Mouse (Mus musculus) kidney, postnatal 0 days (tissue): ENCODE data around the gene Ccs. TPM values are rescaled to one million over a fixed set of nuclear protein-coding genes. Genes with fewer than 3 reads are reported as not detected.

ENCODE experiments used
- ATAC-seq: fragments of 200-750 bp; cut with Nextera tagmentation; replicated peaks from 2 replicates; pipeline ENCODE4 v1.8.0; 2017; ENCODE audit warnings: low read depth, moderate number of reproducible peaks, moderate TSS enrichment, moderate library complexity; ENCODE audit not compliant: low FRiP score
- DNase-seq: peaks from one replicate; pipeline ENCODE4 v3.0.0-alpha.2; 2016; ENCODE audit warnings: low spot score
- H3K27ac ChIP-seq: fragments of 300-500 bp; sonication (generic); 2 replicates; pipeline ENCODE4 v1.5.1; 2014; ENCODE audit warnings: mild to moderate bottlenecking
- H3K27me3 ChIP-seq: fragments of 300-500 bp; sonication (generic); 2 replicates; pipeline ENCODE4 v1.6.1; 2014; ENCODE audit warnings: low read length, mixed read lengths; ENCODE audit not compliant: insufficient read depth
- H3K36me3 ChIP-seq: fragments of 300-500 bp; sonication (generic); 2 replicates; pipeline ENCODE4 v1.6.1; 2014; ENCODE audit warnings: low read length, mixed read lengths; ENCODE audit not compliant: insufficient read depth
- H3K4me1 ChIP-seq: fragments of 300-500 bp; sonication (generic); replicated peaks from 2 replicates; pipeline ENCODE4 v1.6.1; 2014; ENCODE audit warnings: antibody characterized with exemption, low read length, mixed read lengths; ENCODE audit not compliant: insufficient read depth
- H3K4me2 ChIP-seq: fragments of 300-500 bp; sonication (generic); 2 replicates; pipeline ENCODE4 v1.6.1; 2014; ENCODE audit warnings: mild to moderate bottlenecking, low read length, moderate library complexity, mixed read lengths
- H3K4me3 ChIP-seq: fragments of 300-500 bp; sonication (generic); replicated peaks from 2 replicates; pipeline ENCODE4 v1.5.1; 2014; ENCODE audit warnings: low read depth, low read length
- H3K9ac ChIP-seq: fragments of 300-500 bp; sonication (generic); 2 replicates; pipeline ENCODE4 v1.6.1; 2014; ENCODE audit warnings: low read depth, low read length
- H3K9me3 ChIP-seq: fragments of 300-500 bp; sonication (generic); replicated peaks from 2 replicates; pipeline ENCODE4 v1.6.1; 2016; ENCODE audit warnings: low read length, inconsistent platforms, mixed read lengths
- CTCF ChIP-seq: IDR thresholded peaks from 2 replicates; pipeline ENCODE4 v1.5.1; 2016; ENCODE audit warnings: antibody characterized with exemption, low read depth, mild to moderate bottlenecking, moderate library complexity
- WGBS: fragments of 180-500 bp; shearing (Covaris S2); extraction: QIAGEN DNeasy Blood & Tissue Kit; methylation state at CpG from one replicate; pipeline ENCODE4 v1.1.7; 2014; 5-methylcytosine and 5-hydroxymethylcytosine counted together
- polyA plus RNA-seq: library from polyadenylated mRNA; unstranded; fragments of >200 nt; fragmentation: Nextera tagmentation; extraction: Ambion mirVana; gene quantifications from 2 replicates; pipeline ENCODE4 v1.2.1, GENCODE M21; 2015

The Ccs gene
- polyA plus RNA-seq, 1 experiment from 2014 or later, result 72.9 TPM

DNA sequence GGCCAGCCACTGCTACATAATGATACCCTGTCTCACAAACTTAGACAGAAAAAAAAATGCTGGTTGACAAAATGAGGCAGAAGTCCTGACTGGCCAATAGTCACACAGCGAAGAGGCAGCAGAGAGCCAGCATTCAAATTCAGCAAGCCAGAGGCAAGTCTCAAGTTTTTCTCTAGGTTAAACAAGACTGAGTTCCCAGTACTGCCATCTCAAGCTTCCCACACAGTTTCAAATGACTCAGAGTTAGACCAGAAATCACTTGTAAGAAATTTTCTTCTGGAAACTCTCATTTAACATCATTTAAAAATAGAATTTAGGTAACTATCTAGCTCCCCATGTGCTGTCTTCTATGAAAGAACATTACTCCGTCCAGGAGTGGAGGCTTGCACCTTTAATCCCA, 41.3 kb downstream of the Ccs start:
- Histone ChIP-seq H3K9me3 (no peaks in the 10 kb centered on the region), H3K27me3 (no peaks in the 10 kb centered on the region), H3K4me2 (no peak overlapping the region), H3K27ac (no peak overlapping the region), H3K4me1 (0 out of 2 replicates have a peak, but pooled peaks cover 5% of the 10 kb centered on the region), H3K4me3 (no peak overlapping the region), H3K9ac (no peak overlapping the region), H3K36me3 (peaks cover 32% of the 10 kb centered on the region)
- no peak for TF ChIP-seq CTCF
- DNase-seq (no peak), ATAC-seq (no peak)
- WGBS, result 99% methylated on average over 2 of the region's 2 CpGs

DNA sequence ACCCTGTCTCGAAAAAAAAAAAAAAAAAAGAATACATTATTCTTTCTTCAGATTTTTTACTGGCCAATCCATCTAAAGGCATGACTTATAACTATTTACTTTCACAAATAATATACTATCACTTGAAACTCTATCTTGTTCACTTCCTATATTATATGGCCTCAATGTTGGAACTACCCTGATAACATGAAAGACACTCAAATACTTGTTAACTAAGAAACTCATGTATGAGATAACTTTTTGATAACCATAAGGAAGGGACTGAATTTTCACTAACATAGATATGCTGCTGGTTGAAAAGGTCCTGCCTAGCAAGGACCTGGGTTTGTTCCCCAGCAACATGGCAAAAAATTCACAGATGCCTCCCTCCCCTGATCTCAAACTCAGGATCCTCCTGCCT, 43.2 kb downstream of the Ccs start:
- Histone ChIP-seq H3K9ac (no peak overlapping the region), H3K4me3 (no peak overlapping the region), H3K27me3 (no peaks in the 10 kb centered on the region), H3K27ac (no peak overlapping the region), H3K36me3 (peaks cover 22% of the 10 kb centered on the region), H3K9me3 (no peaks in the 10 kb centered on the region), H3K4me1 (peaks cover 13% of the 10 kb centered on the region; the same call in 1 of the 2 replicates), H3K4me2 (no peak overlapping the region)
- no peak for TF ChIP-seq CTCF
- ATAC-seq (no peak), DNase-seq (no peak)
- WGBS, result 73% methylated on average over 1 of the region's 1 CpGs

DNA sequence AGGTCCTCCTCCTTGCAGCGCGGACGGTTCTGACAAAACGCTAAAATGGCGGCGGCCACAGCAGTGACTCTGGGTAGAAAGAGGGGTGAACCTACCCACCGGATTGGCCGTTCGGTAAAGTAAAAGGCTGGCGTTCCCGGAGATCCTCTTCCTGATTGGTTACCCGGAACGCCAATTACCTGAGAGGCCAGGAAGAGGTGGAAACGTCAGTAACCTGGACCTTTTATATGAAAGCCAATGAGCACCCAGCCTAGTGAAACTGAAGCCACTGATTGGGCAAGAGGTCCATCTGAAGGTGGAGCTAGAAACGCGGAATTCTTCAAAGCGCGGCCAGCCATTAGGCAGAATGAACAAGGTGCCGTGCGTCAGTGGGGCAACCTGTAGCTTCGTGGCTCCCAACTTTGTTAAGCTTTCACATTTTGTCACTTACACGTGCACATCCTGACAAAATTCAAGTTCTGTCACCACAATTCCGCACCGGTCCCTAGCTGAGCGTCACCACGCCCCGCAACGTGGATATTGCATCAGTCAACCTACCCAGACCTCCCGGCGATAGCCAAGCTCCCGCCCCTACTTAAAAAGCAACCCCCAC, 45.2 kb downstream of the Ccs start, which contains the start of gene Rbm4:
TSS of gene Rbm4 (minus strand) at position 71 of the 592 bp plus-strand sequence.
- WGBS, result under 1% methylated on average over 31 of the region's 31 CpGs
- peaks cover 10% of the 10 kb centered on the region; the same call in 1 of the 2 replicates for H3K36me3 ChIP-seq
- peak within 1 kb of the TSS; percentile 69 for H3K9ac ChIP-seq
- peak within 1 kb of the TSS; percentile 85 for H3K4me2 ChIP-seq
- H3K4me3 ChIP-seq, result peak within 1 kb of the TSS; percentile 69
- no peaks in the 10 kb centered on the region for H3K27me3 ChIP-seq
- TF ChIP-seq CTCF, result no peak
- H3K27ac ChIP-seq, result peak within 1 kb of the TSS; percentile 88
- ATAC-seq (peak; percentile 98), DNase-seq (peak; percentile 99)
- H3K4me1 ChIP-seq, result peaks cover 15% of the 10 kb centered on the region; the same call in 1 of the 2 replicates
- H3K9me3 ChIP-seq, result no peaks in the 10 kb centered on the region

DNA sequence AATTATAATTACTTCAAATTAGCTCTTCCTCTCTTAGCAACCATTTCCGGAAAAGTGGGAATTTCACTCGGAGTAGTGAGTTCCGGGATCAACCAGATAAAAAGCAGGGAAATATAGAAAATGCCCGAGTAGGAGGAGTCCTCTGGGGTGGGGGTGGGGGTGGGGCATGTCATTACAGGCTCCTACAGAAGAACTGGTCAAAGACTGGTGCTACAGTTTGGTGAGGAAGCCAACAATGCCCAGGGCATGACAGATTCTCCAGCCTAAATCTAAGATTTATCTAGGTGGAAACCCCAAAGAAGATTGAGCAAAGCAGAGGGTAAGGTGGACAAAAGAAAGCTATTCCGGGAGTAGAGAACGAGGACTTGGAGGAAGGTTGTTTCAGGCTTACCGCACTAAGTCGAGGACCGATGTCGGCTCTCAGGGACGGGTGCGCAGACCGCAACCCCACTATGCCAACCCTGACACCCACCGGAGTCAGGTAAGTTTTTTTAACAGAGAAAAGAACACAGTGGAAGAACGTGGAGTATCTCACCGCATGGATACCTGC, 45.8 kb downstream of the Ccs start:
- Histone ChIP-seq H3K27ac (peak overlapping the region; percentile 88), H3K9me3 (no peaks in the 10 kb centered on the region), H3K36me3 (peaks cover 9% of the 10 kb centered on the region; the same call in 1 of the 2 replicates), H3K4me3 (peak overlapping the region; percentile 69), H3K9ac (peak overlapping the region; percentile 69), H3K27me3 (no peaks in the 10 kb centered on the region), H3K4me2 (peak overlapping the region; percentile 63), H3K4me1 (peaks cover 15% of the 10 kb centered on the region; the same call in 1 of the 2 replicates)
- no peak for TF ChIP-seq CTCF
- ATAC-seq (peak; percentile 53; the same call in 1 of the 2 replicates), DNase-seq (no peak)
- under 1% methylated on average over 16 of the region's 16 CpGs for WGBS

DNA sequence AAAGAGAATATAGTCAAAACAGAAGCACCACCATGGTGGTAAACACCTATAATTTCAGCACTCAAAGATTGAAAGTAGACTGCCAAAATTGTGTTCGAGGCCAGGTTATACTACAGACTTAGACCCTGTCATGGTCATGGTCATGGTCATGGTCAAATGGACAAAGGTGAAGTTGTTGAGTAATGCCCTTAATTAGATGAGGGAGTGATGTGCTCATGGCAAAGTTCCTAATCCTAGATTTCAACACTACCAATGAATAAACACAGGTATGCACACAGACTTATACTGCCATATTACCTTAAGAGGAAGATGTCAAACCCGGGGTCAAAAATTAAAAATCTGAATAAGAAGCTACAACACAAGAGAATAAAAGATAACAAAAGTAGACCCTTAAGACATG, 52.8 kb downstream of the Ccs start:
- Histone ChIP-seq H3K9me3 (no peaks in the 10 kb centered on the region), H3K27me3 (no peaks in the 10 kb centered on the region), H3K4me2 (no peak overlapping the region), H3K36me3 (peaks cover 34% of the 10 kb centered on the region), H3K4me3 (no peak overlapping the region), H3K9ac (no peak overlapping the region), H3K4me1 (0 out of 2 replicates have a peak, but pooled peaks cover 5% of the 10 kb centered on the region), H3K27ac (no peak overlapping the region)
- no peak for ATAC-seq
- no peak for TF ChIP-seq CTCF
- no peak for DNase-seq
- WGBS, result 86% methylated on average over 2 of the region's 2 CpGs

DNA sequence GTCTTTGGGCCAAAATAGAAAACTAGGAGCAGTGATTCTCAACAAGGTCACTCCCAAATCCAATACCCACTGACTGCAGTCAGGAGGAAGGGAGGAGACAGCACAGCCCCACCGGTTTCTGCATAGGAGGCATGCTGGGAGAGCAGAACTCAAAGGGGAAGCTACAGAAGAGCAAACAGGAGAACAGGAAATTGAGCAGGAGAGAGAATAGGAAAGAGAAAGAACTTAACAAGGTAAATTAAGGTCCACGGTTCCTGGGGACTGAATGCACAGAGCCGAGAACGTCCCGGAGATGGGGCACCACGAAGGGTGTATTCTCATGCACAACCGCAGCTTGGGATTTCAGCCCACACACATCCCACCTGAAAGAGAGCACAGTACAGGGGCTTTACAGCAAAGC, 53.9 kb downstream of the Ccs start:
- ATAC-seq (no peak), DNase-seq (no peak)
- H3K4me1 ChIP-seq, result no peaks in the 10 kb centered on the region
- TF ChIP-seq CTCF, result no peak
- H3K27me3 ChIP-seq, result no peaks in the 10 kb centered on the region
- peaks cover 36% of the 10 kb centered on the region for H3K36me3 ChIP-seq
- H3K9me3 ChIP-seq, result no peaks in the 10 kb centered on the region
- H3K9ac ChIP-seq, result no peak overlapping the region
- no peak overlapping the region for H3K27ac ChIP-seq
- no peak overlapping the region for H3K4me2 ChIP-seq
- WGBS, result 88% methylated on average over 7 of the region's 7 CpGs
- no peak overlapping the region for H3K4me3 ChIP-seq
